Comparison of ENCODE assay signal across 8 mouse cellular contexts in the genomic region with DNA sequence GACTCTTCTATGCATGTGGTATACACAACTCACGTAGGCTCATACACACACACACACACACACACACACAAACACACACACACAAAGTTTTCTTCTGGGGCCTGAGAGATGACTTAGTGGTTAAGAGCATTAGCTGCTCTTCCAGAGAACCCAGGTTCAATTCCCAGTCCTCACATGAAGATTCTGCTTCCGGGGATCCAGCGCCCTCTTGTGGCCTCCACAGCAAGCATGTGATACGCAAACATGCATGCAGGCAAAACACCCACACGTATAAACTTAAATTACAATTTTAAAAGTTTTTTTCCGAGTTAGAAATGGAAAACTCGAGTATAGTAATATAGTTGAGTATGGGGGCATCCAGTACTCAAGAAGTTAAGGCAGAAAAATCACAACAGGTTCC. TPM values are rescaled to one million over a fixed set of nuclear protein-coding genes. Genes with fewer than 3 reads are reported as not detected.
DNase-seq lines count a peak whose midpoint lies in the region; ATAC-seq lines count a peak whose summit lies in the region.

No protein-coding gene starts in this region.

- H3K4me1 ChIP-seq in liver, embryonic 12.5 days, result peaks cover 15% of the 10 kb centered on the region

- peak; percentile 45 for DNase-seq in adrenal gland, postnatal 10 days
- DNase-seq in adrenal gland, adult 8-10 months, result no peak
- DNase-seq in liver, result peak; percentile 63
- peak; percentile 12 for DNase-seq in kidney, postnatal 14 days
- DNase-seq in splenic B cell, adult 2 months (ENCODE audit: low read depth, low spot score), result peak; percentile 48
- no peak for DNase-seq in frontal cortex, postnatal 10 days (ENCODE audit: low spot score in 2 of 2)
- DNase-seq in cerebellum, adult 9-10 months, result no peak

- H3K9ac ChIP-seq in liver, embryonic 12.5 days, result no peak overlapping the region

- H3K27ac ChIP-seq in liver, embryonic 12.5 days, result no peak overlapping the region

- H3K9me3 ChIP-seq in liver, embryonic 12.5 days (replicated peaks), result no peaks in the 10 kb centered on the region

- H3K27me3 ChIP-seq in liver, embryonic 12.5 days (replicated peaks), result no peaks in the 10 kb centered on the region
- no peaks in the 10 kb centered on the region for H3K27me3 ChIP-seq in splenic B cell, adult 2 months (ENCODE audit: control insufficient read depth, insufficient read depth, low read length, poor library complexity, severe bottlenecking)

- 63% methylated on average over 7 of the region's 7 CpGs for WGBS in liver, embryonic 12.5 days (ENCODE audit: insufficient replicate concordance)

- ATAC-seq in liver, embryonic 12.5 days, result no peak

- no peak overlapping the region for H3K4me2 ChIP-seq in liver, embryonic 12.5 days

- H3K4me3 ChIP-seq in liver, embryonic 12.5 days, result no peak overlapping the region

- H3K36me3 ChIP-seq in liver, embryonic 12.5 days, result peaks cover 4% of the 10 kb centered on the region; the same call in 1 of the 2 replicates
- H3K36me3 ChIP-seq in splenic B cell, adult 2 months (ENCODE audit: control insufficient read depth, insufficient read depth, low read length, poor library complexity, severe bottlenecking), result peaks cover 18% of the 10 kb centered on the region

RNA-seq across cellular contexts. Expression of gene Dtx3l, which starts 2.4 kb away (rescaled TPM):
- 10 to 100 TPM in 1 of 2 experiments, 1 to 10 TPM in 1; 8.7 to 10.1 TPM for total RNA-seq in adrenal gland, postnatal 10 days (2021)
- 10 to 100 TPM in 2 of 4 experiments, 1 to 10 TPM in 2; 8.2 to 14.3 (median 11.2) TPM for total RNA-seq in adrenal gland, adult 8-10 months (2022)
- 3.4 and 3.5 TPM in 2 replicates for polyA plus RNA-seq in liver, embryonic 12.5 days (2016; fragmentation: Nextera tagmentation; extraction: Ambion mirVana)

RNA-seq across cellular contexts. Expression of gene Parp9, which starts 3.1 kb away (rescaled TPM):
- 10 to 100 TPM; 12.5 to 16.4 TPM for total RNA-seq in adrenal gland, postnatal 10 days (2021)
- 10 to 100 TPM; 13.3 to 19.8 (median 15.6) TPM for total RNA-seq in adrenal gland, adult 8-10 months (2022)
- 5.7 and 5.8 TPM in 2 replicates for polyA plus RNA-seq in liver, embryonic 12.5 days (2016; fragmentation: Nextera tagmentation; extraction: Ambion mirVana)

RNA-seq across cellular contexts. Expression of gene Kpna1, which starts 37.2 kb away (rescaled TPM):
- 10 to 100 TPM; 50.6 to 55.9 TPM for total RNA-seq in adrenal gland, postnatal 10 days (2021)
- total RNA-seq in adrenal gland, adult 8-10 months (2022), result 10 to 100 TPM; 63.4 to 91.0 (median 68.9) TPM
- polyA plus RNA-seq in liver, embryonic 12.5 days (2016; fragmentation: Nextera tagmentation; extraction: Ambion mirVana), result 52.6 and 53.9 TPM in 2 replicates

Comparison
In these comparisons a context has a peak if more than half of its experiments do, and no peak if none do; other contexts are left out.
1. DNase-seq: peak in adrenal gland, postnatal 10 days (single experiment), liver (single experiment), kidney, postnatal 14 days (single experiment) and splenic B cell, adult 2 months (single experiment); none in adrenal gland, adult 8-10 months (single experiment), frontal cortex, postnatal 10 days (0 of 2) and cerebellum, adult 9-10 months (single experiment).